Mouse (Mus musculus) gonadal fat pad, adult 2 months (tissue): Measurements from ENCODE around the gene Gli3. TPM values are rescaled to one million over a fixed set of nuclear protein-coding genes. Genes with fewer than 3 reads are reported as not detected.

Experiments used
- DNase-seq: peaks from one replicate; pipeline ENCODE4 v3.0.0-alpha.2; 2012; ENCODE audit warnings: low read depth
- polyA plus RNA-seq: library from polyadenylated mRNA; depleted of rRNA; stranded (reverse); fragments of >200 nt; gene quantifications from 2 replicates; pipeline ENCODE4 v1.2.3, GENCODE M21; 2012

Gli3 gene
- polyA plus RNA-seq, 1 experiment: 1.7 TPM

- no peak for DNase-seq
These were observed 197.5 kb downstream of the Gli3 start for GRCm38 (mm10) chr13:15660502-15660901.

DNA sequence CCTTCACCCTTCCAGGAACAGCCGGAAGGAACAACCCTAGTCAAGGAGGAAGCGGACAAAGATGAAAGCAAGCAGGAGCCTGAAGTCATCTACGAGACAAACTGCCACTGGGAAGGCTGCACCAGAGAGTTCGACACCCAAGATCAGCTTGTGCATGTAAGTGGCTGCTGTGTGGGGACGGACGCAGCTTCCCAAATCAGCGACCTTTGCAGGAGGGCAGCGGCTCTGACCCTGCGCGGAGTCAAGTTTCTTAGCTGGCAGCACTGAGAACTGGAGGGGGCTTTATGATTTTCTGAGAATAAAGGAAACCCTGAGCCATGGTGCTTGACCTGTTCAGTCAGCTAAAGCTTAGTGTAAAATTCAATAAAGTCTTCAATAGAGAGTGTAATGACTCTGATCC, 199.3 kb downstream of the Gli3 start:
- no peak for DNase-seq

- DNase-seq: no peak
These were observed 201.7 kb downstream of the Gli3 start for GRCm38 (mm10) chr13:15664580-15665201.

DNA sequence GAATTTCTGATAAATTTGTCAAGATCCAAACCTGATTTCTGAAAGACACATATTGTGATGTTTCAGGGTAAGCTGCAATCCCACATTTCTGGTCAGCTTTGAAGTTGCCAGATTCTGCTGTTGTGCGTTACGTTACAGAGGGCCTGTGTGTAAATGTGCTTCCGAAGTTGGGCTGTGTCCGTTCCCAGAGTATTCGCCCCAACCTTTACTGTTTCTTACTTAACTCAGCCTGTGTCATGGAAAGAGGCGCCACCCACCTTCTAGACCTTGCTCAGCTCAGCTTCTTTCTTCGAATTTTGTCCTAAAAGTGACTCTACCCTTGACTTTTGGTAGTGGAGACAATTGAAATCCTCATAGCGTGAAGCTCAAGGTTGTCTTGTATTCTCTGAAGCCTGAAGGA, 202.5 kb downstream of the Gli3 start:
- DNase-seq: no peak

GRCm38 (mm10) chr13:15670144-15670961, 207.3 kb downstream of the Gli3 start:
- no peak for DNase-seq

- no peak for DNase-seq
These were observed 207.9 kb downstream of the Gli3 start for GRCm38 (mm10) chr13:15670962-15671313.

GRCm38 (mm10) chr13:15675480-15675879, 212.4 kb downstream of the Gli3 start:
- no peak for DNase-seq

- DNase-seq: no peak
These were observed 214.2 kb downstream of the Gli3 start for GRCm38 (mm10) chr13:15677106-15677760.

GRCm38 (mm10) chr13:15681530-15681929, 218.5 kb downstream of the Gli3 start:
- no peak for DNase-seq

DNA sequence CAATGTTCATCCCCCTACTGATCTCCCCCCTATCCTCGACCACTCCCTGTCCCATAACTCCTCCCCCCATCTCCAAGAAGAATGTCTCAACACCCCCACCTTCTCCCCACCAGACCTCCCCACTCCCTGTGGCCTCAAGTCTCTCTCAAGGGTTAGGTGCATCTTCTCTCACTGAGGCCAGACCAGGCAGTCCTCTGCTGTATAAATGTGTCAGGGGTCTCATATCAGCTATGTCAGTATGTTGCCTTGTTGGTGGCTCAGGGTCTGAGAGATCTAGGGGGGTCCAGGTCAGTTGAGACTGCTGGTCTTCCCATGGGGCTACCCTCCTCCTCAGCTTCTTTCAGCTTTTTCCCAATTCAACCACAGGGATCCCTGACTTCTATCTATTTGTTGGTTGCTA, 220.0 kb downstream of the Gli3 start:
- no peak for DNase-seq

DNA sequence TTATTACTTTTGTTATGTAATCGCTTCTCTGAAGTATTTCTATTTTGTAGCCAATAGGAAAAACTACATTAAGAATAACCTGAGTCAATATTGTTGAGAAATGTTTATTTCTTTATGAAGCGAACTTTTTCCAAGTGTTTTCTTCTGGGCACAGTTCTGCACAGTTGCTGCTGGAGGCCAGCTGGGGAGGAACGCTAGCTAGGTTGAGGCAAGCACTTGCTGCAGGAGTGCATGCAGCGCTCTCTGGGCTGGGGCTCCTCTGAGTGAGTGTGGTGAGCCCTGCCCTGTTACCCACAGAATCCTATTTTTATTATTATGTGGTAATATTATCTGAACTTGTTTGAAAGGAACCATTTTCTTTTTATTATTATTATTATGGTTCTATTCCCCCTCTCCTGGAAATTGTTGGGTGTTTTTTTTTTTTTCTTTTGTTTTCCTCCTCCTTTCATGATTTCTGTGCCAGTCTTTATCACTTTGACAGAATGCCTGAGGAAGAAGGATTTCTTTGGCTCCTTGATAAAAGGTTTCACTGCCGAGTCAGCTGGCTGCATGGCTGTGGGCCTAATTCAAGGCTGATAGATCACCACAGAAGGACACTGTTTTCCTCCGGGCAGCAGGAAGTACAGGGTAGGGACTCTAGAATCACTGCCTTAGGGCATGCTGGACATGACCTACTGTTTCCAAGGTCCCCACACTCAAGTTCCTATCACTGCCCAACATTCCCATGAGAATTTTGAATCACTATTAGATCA, 225.2 kb downstream of the Gli3 start:
- no peak for DNase-seq

- no peak for DNase-seq
These were observed 225.9 kb downstream of the Gli3 start for GRCm38 (mm10) chr13:15688826-15689501.

DNA sequence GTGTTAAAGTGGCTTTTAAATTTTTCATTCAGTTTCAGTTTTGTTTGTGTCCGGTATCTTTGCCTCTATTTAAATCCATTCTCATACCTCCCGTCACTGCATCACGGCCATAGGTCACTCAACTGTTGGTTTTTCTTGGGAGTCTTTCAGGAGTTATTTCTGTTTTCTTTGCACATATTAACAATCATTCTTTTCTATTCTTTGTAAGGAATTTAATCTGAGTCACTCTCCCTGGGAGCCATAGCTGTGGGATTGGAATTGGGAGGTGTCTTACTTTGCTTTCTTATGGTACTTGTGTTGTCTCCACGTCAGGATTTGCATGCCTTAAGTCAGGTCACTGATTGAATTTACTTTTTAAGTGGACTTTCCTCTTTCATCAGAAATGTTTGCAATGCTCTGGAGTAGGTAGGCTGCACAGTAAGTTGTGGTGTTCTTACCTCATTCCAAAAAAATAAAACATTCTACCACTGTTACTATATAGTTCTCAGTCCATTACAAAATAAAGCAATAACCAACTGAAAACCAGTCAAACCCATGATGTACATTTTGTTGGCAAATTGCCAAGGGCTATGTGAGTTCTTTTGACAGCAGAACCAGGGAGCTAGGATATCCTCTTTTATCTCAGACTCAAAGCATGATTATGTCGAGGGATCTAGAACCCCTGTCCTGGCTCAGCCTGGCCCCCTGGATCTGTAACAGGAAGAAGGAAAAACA, 228.9 kb downstream of the Gli3 start:
- no peak for DNase-seq

- DNase-seq: no peak
These were observed 229.4 kb downstream of the Gli3 start for GRCm38 (mm10) chr13:15692465-15692809.

DNA sequence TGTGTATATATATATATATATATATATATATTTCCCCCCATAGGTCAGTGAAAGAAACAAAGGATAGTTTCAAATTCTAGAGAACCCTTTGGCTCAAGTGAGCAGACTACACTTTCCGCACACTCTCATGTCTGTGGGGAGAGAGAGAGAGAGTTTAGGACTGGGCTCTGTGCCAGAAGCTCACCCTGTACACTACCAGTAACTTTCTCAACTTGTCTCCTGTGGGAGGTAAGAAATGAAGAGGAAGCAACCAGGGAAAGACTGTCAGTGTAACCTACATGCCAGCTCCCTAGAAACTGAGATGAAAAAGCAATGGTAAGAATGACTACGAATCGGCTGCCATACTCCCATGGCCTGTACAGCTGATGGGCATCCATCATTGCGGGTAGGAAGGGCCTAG, 235.2 kb downstream of the Gli3 start:
- DNase-seq: no peak

GRCm38 (mm10) chr13:15699116-15699515, 236.1 kb downstream of the Gli3 start:
- no peak for DNase-seq

DNA sequence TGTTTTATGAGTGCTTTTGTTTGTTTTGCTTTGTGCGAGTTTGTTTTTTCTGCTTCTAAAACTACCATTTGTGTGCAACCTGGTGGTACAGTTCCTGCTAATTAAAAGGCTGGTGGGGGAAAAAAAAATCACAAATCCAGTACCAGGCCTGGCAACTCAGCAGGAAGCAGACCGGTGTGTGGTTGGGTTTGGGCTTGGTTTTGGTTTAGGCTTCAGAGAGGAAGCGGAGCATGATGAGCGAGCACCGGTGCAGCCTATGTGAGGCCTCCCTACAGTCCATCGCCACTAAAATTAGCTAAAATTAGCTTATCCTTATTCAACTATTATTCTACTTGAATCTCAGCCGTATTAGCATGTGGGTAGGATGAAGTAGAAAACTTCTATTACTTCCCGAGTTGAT, 241.6 kb downstream of the Gli3 start:
- DNase-seq: no peak

DNA sequence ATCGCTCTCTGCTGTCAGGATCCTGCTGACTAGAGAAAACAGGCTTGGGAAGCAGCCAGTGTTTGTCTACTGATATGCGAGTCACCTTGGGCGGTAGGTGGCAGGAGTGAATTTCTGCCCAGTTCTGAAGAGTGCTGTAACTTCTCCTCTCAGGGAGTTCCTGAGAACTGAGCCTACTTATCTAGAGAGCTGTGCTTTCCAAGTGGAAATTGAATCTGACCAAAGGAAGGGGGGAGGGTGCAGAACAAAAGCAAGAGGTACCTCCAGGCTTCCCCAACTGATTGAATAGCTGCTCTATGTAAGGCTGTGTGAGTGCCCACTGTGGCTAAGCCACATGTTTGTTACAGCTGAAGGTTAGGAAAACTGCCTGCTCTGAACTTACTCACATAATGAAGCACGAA, 244.4 kb downstream of the Gli3 start:
- no peak for DNase-seq

DNA sequence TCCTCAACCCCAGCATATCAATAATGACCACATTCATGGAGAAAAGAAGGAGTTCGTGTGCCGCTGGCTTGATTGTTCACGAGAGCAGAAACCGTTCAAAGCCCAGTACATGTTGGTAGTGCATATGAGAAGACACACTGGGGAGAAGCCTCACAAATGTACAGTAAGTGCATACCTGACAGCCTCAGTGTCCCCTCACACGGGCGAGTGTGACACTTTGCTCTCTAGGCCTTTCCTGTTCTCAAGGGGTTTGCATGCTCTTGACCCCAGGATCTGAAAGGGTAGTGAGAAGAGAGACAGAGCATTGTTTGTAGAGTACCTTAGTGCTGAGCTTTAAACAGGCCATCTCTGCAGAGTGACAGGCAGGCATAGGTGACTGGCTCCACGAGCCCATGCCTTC, 250.5 kb downstream of the Gli3 start:
- no peak for DNase-seq

GRCm38 (mm10) chr13:15714331-15714725, 251.3 kb downstream of the Gli3 start:
- DNase-seq: no peak

DNA sequence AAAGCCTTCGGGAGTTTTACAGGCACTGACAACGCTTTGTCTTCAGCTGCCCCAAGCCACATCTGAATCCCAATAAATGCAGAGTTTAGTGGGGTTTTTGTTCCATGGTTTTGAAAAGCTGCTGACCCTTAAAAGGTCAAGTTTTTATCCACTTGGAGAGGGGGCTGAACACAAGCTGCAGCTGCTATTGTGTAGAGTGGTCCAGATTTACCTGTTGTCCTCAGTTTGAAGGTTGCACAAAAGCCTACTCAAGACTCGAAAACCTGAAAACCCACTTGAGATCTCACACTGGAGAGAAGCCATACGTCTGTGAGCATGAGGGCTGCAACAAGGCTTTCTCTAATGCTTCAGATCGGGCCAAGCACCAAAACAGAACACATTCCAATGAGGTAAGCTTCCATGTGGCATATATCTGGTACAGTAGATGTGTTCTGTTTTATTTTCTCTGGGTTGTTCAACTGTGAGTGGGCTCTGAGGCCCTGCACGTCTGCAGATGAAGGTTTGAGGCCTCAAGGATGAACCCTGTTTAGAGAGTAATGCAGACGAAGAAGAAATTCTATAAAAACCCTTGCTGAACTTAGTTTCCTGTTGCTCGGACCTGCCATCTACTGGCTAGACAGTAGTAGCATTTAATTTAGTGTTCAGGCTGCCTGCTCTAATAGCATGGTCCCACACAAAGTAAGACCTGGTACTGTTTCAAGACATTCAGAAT, 251.8 kb downstream of the Gli3 start:
- no peak for DNase-seq
